Mouse (Mus musculus) megakaryocyte, embryonic 14.5 days (primary cell): ENCODE results near the gene Phf21a.

Experiments
- FLI1 ChIP-seq: IDR thresholded peaks from 2 replicates; pipeline ENCODE4 v1.6.1; 2012; ENCODE audit warnings: low read length, inconsistent platforms, mixed read lengths
- GATA1 ChIP-seq: IDR thresholded peaks from 3 replicates; pipeline ENCODE4 v1.6.1; 2012; ENCODE audit warnings: mixed read lengths, low read length, inconsistent platforms, borderline replicate concordance

DNA sequence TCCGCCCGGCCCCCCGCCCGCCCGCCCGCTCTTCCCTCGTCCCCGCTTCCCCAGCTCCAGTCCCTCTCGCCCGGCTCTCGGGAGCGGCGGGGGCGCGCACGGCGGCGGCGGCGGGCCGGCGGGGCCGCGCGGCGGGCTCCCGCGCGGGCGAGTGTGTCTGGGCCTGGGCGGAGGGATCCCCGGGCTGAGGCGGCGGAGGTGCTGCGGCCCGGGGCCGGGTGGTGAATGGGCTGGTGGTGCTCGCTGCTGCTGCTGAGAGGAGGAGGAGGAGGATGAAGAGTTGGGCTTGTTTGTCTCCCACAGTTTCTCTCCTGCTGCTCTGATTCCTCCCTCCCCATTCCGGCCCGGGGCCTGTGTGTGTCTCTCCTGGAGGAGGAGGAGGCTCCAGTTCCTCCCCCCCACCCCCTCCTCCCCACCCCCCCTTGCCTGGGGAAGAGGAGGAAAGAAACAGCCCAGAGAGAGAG is 90.7 kb downstream of the Phf21a start:
- TF ChIP-seq GATA1 = no peak
- no peak for TF ChIP-seq FLI1
